Mouse (Mus musculus) CH12.LX (cell line): ENCODE measurements around the gene Ddx55. TPM values are rescaled to one million over a fixed set of nuclear protein-coding genes. Genes with fewer than 3 reads are reported as not detected.
A peak's percentile ranks its signal among the peaks of the same experiment; 100 is the strongest.

ENCODE experiments used
- DNase-seq: peaks from one replicate; pipeline ENCODE4 v3.0.0-alpha.2; 2013; ENCODE audit errors: extremely low read depth
- H3K27ac ChIP-seq: 2 replicates; pipeline ENCODE4 v1.5.1; 2012; ENCODE audit warnings: low read depth, mild to moderate bottlenecking, control low read depth, moderate library complexity; ENCODE audit not compliant: insufficient read depth
- H3K27me3 ChIP-seq: replicated peaks from 2 replicates; pipeline ENCODE3; 2012; ENCODE audit warnings: inconsistent platforms
- H3K36me3 ChIP-seq, 2 experiments: replicated peaks in 1 of 2; 2 replicates each; pipeline versions ENCODE3 to v1.6.1; 2012; ENCODE audit warnings: inconsistent platforms in 1 of 2, low read length in 1 of 2, mild to moderate bottlenecking in 1 of 2, mixed read lengths in 1 of 2, moderate library complexity in 1 of 2; ENCODE audit not compliant: control insufficient read depth in 1 of 2, insufficient read depth in 1 of 2
- H3K4me1 ChIP-seq, 2 experiments: 2 replicates each; pipeline ENCODE4 v1.6.1; 2012; ENCODE audit warnings: inconsistent platforms in 1 of 2, moderate library complexity in 1 of 2; ENCODE audit not compliant: insufficient read depth in 2 of 2, control insufficient read depth in 1 of 2
- H3K4me2 ChIP-seq: 2 replicates; pipeline ENCODE4 v1.6.1; 2012; ENCODE audit warnings: low read depth, mild to moderate bottlenecking, control low read depth; ENCODE audit not compliant: poor library complexity, insufficient read depth, severe bottlenecking
- H3K4me3 ChIP-seq, 3 experiments: fragments of 150-350 bp in 1 of 3; sonication (generic) in 1 of 3; replicated peaks in 1 of 3; 2 replicates each; pipeline versions ENCODE3 to v1.5.1; 2011 to 2012; ENCODE audit warnings: low read depth in 2 of 3, low read length in 2 of 3, mild to moderate bottlenecking in 2 of 3, moderate library complexity in 2 of 3, control low read depth in 1 of 3, improper control_type of control experiment in 1 of 3, inconsistent platforms in 1 of 3, mixed read lengths in 1 of 3; ENCODE audit not compliant: poor library complexity in 1 of 3
- H3K79me2 ChIP-seq: replicated peaks from 2 replicates; pipeline ENCODE4 v1.6.1; 2012; ENCODE audit warnings: mild to moderate bottlenecking, moderate library complexity; ENCODE audit not compliant: control insufficient read depth, poor library complexity, insufficient read depth, severe bottlenecking; ENCODE audit errors: extremely low read depth
- H3K9ac ChIP-seq: 2 replicates; pipeline ENCODE4 v1.6.1; 2012; ENCODE audit warnings: low read depth, mild to moderate bottlenecking, control low read depth, moderate library complexity; ENCODE audit not compliant: insufficient read depth
- H3K9me3 ChIP-seq: replicated peaks from 2 replicates; pipeline ENCODE3; 2012; ENCODE audit warnings: low read length, inconsistent platforms, mixed read lengths
- BHLHE40 ChIP-seq: IDR thresholded peaks from 2 replicates; pipeline ENCODE4 v1.6.1; 2011; ENCODE audit warnings: mild to moderate bottlenecking, low read depth, low read length, improper control_type of control experiment
- CTCF ChIP-seq, 2 experiments: IDR thresholded peaks in 1 of 2; conservative IDR thresholded peaks in 1 of 2; 2 replicates each; pipeline ENCODE4 v1.5.1; 2011 to 2012; ENCODE audit warnings: low read depth in 2 of 2, low read length in 2 of 2, improper control_type of control experiment in 1 of 2, inconsistent platforms in 1 of 2, mild to moderate bottlenecking in 1 of 2, moderate library complexity in 1 of 2
- E2F4 ChIP-seq: IDR thresholded peaks from 2 replicates; pipeline ENCODE4 v1.6.1; 2011; ENCODE audit warnings: low read depth, low read length, improper control_type of control experiment; ENCODE audit not compliant: insufficient replicate concordance
- ELF1 ChIP-seq: IDR thresholded peaks from 2 replicates; pipeline ENCODE4 v1.6.1; 2014; ENCODE audit warnings: low read depth, mild to moderate bottlenecking, inconsistent platforms, low read length, improper control_type of control experiment
- EP300 ChIP-seq: IDR thresholded peaks from 2 replicates; pipeline ENCODE4 v1.6.1; 2011; ENCODE audit warnings: low read length, improper control_type of control experiment
- GABPA ChIP-seq: IDR thresholded peaks from 2 replicates; pipeline ENCODE4 v1.6.1; 2012; ENCODE audit warnings: low read depth, low read length, improper control_type of control experiment, inconsistent platforms; ENCODE audit not compliant: insufficient replicate concordance
- IRF4 ChIP-seq: IDR thresholded peaks from 2 replicates; pipeline ENCODE4 v1.6.1; 2014; ENCODE audit warnings: low read depth, mild to moderate bottlenecking, inconsistent platforms, low read length, improper control_type of control experiment
- JUN ChIP-seq: IDR thresholded peaks from 2 replicates; pipeline ENCODE4 v1.6.1; 2011; ENCODE audit warnings: low read depth, mild to moderate bottlenecking, low read length, improper control_type of control experiment, moderate library complexity; ENCODE audit not compliant: insufficient read depth
- JUND ChIP-seq: conservative IDR thresholded peaks from 2 replicates; pipeline ENCODE4 v1.6.1; 2011; ENCODE audit warnings: low read depth, low read length, improper control_type of control experiment
- MAFK ChIP-seq: IDR thresholded peaks from 2 replicates; pipeline ENCODE4 v1.6.1; 2011; ENCODE audit warnings: low read length, improper control_type of control experiment; ENCODE audit not compliant: insufficient replicate concordance
- MAX ChIP-seq: IDR thresholded peaks from 2 replicates; pipeline ENCODE4 v1.6.1; 2011; ENCODE audit warnings: low read length, improper control_type of control experiment
- MEF2A ChIP-seq: IDR thresholded peaks from 2 replicates; pipeline ENCODE4 v1.6.1; 2014; ENCODE audit warnings: low read depth, mild to moderate bottlenecking, inconsistent platforms, low read length, improper control_type of control experiment, borderline replicate concordance
- POLR2AphosphoS2 ChIP-seq: IDR thresholded peaks from 2 replicates; pipeline ENCODE4 v1.6.1; 2011; ENCODE audit warnings: low read depth, low read length, improper control_type of control experiment
- SIN3A ChIP-seq: IDR thresholded peaks from 2 replicates; pipeline ENCODE4 v1.6.1; 2012; ENCODE audit warnings: low read length, improper control_type of control experiment, inconsistent platforms
- SMC3 ChIP-seq: IDR thresholded peaks from 2 replicates; pipeline ENCODE4 v1.6.1; 2011; ENCODE audit warnings: low read depth, low read length, improper control_type of control experiment
- UBTF ChIP-seq: IDR thresholded peaks from 2 replicates; pipeline ENCODE4 v1.6.1; 2012; ENCODE audit warnings: low read depth, mild to moderate bottlenecking, inconsistent platforms, low read length, improper control_type of control experiment, moderate library complexity
- ZKSCAN1 ChIP-seq: IDR thresholded peaks from 2 replicates; pipeline ENCODE4 v1.6.1; 2012; ENCODE audit warnings: low read depth, inconsistent platforms, low read length, improper control_type of control experiment, borderline replicate concordance
- dilution Hi-C: fragments of 300-500 bp; cut with MboI; formaldehyde crosslinking; loops from 2 replicates; pipeline ENCODE4 v1.14.3; 2020; ENCODE audit warnings: low sequenced_read_pairs; ENCODE audit not compliant: extremely low pct_unique_long_range_greater_than_20kb, extremely low pct_ligation_motif_present
- in situ Hi-C: fragments of 300-500 bp; cut with MboI; formaldehyde crosslinking; loops from 3 replicates; pipeline ENCODE4 v1.14.3; 2019; ENCODE audit warnings: low sequenced_read_pairs, low pct_ligation_motif_present, low pct_unique_long_range_greater_than_20kb, mixed read lengths
- polyA plus RNA-seq: library from polyadenylated mRNA; unstranded; fragments of >175 nt; gene quantifications from 2 replicates; pipeline ENCODE4 v1.2.1, GENCODE M21; 2012; ENCODE audit warnings: low read depth; ENCODE audit not compliant: insufficient read length
- total RNA-seq, 2 experiments: library from RNA; depleted of rRNA; stranded (reverse); fragments of 300-350 nt in 1 of 2; fragments of >200 nt in 1 of 2; gene quantifications; 2 replicates each; pipeline ENCODE4 v1.2.3; 2012 to 2014

Gene Ddx55
- total and polyA plus RNA-seq, 3 experiments = 15.1 to 25.9 (median 18.2) TPM

DNA sequence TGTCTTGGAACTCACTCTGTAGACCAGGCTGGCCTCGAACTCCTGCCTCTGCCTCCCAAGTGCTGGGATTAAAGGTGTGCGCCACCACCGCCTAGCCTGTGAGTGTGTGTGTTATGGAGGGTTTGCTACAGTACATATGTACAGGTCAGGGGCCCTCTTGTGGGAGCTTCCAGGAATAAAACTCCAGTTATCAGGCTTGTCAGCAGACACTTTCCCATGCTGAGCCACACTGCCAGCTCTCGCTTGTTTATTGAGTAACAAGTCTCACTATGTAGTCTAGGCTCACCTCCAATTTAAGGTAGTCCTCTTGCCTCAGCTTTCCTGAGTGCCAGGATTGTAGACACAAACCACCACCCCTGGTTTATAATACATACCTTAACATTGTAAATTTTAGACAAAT is 51.6 kb downstream of the Ddx55 start:
- no peak for DNase-seq
- TF ChIP-seq CTCF (conservative IDR thresholded peaks at IDR 0.05 in 1 of 2, IDR thresholded peaks at IDR 0.05 in 1 of 2; ENCODE audit: low read depth in 2 of 2, low read length in 2 of 2) (peak in 1 of 2 experiments; percentile 19; a peak in 1 of 4 replicates), UBTF (no peak)
- in situ Hi-C loops = no loop called here

DNA sequence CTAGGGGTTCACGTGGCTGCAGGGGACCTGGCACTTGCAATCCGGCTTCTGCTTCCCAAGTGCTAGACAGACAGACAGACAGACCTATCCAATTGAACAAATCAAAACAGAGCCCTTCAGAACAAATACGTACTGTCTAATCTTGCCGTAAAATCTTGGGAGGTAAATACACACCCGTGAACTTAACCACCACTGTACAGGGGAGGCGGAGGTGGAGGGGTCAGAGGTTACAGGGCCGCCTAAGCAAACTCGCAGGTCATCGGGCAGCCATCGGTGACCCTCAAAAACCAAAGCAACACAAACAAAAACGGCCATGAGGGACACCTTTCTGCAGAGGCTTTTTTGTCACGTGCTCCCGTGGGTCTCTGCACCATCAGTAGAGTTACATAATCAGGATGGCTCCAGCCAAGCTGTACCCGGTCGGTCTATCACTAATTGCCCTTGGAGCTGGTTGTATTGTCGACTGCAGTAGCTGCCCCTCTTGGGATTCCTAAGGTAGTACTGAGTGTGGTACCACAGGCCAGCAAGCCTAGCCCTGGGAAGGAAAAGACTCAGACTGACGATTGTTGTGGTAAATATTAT is 52.5 kb downstream of the Ddx55 start:
- in situ Hi-C loops = no loop called here
- TF ChIP-seq POLR2AphosphoS2 (no peak), JUN (no peak), ZKSCAN1 (no peak), ELF1 (no peak), UBTF (no peak), MEF2A (no peak), MAX (no peak), E2F4 (no peak), EP300 (no peak), IRF4 (no peak), MAFK (no peak), SMC3 (no peak), JUND (no peak), GABPA (no peak), BHLHE40 (no peak), SIN3A (no peak)
- Histone ChIP-seq H3K9ac (no peak overlapping the region), H3K36me3 (no peaks in the 10 kb centered on the region), H3K4me1 (peaks cover 0 to 3% of the 10 kb centered on the region in 2 experiments; a peak in 1 of 4 replicates), H3K4me3 (no peak overlapping the region), H3K4me2 (no peak overlapping the region), H3K27me3 (no peaks in the 10 kb centered on the region), H3K79me2 (no peaks in the 10 kb centered on the region), H3K27ac (no peak overlapping the region), H3K9me3 (no peaks in the 10 kb centered on the region)
- no peak for DNase-seq
- dilution Hi-C loops = no loop called here

More for the DNA sequence above, 51.6 kb downstream of the Ddx55 start:
- Histone ChIP-seq H3K9me3 (no peaks in the 10 kb centered on the region), H3K4me2 (no peak overlapping the region), H3K27ac (no peak overlapping the region), H3K36me3 (no peaks in the 10 kb centered on the region), H3K4me1 (peaks cover 0 to 3% of the 10 kb centered on the region in 2 experiments; a peak in 1 of 4 replicates), H3K4me3 (no peak overlapping the region), H3K27me3 (no peaks in the 10 kb centered on the region), H3K9ac (no peak overlapping the region), H3K79me2 (no peaks in the 10 kb centered on the region)
- dilution Hi-C loops = no loop called here
